Mouse (Mus musculus) testis, adult 2 months (tissue): Measurements from ENCODE around the gene Nat8f4.
"Not testable (repeated sequence)": the region's sequence is repeated elsewhere in the genome, so short reads cannot be mapped to it uniquely, and the experiment has no call there.

Experiments used
- CTCF ChIP-seq: fragments of 200-500 bp; IDR thresholded peaks from 2 replicates; pipeline ENCODE4 v1.5.1; 2012; ENCODE audit warnings: low read depth, mild to moderate bottlenecking, inconsistent platforms, low read length, moderate library complexity; ENCODE audit not compliant: control insufficient read depth, insufficient read depth, insufficient replicate concordance
- POLR2A ChIP-seq: fragments of 200-500 bp; IDR thresholded peaks from 2 replicates; pipeline ENCODE4 v1.6.1; 2012; ENCODE audit warnings: low read depth, mild to moderate bottlenecking, inconsistent platforms, low read length, moderate library complexity; ENCODE audit not compliant: control insufficient read depth

- TF ChIP-seq CTCF, POLR2A: not testable (repeated sequence)
Measured at GRCm38 (mm10) chr6:85883246-85883645, 21.4 kb downstream of the Nat8f4 start.
